Mouse (Mus musculus): Measurements from ENCODE around the gene Ptprg.

DNA sequence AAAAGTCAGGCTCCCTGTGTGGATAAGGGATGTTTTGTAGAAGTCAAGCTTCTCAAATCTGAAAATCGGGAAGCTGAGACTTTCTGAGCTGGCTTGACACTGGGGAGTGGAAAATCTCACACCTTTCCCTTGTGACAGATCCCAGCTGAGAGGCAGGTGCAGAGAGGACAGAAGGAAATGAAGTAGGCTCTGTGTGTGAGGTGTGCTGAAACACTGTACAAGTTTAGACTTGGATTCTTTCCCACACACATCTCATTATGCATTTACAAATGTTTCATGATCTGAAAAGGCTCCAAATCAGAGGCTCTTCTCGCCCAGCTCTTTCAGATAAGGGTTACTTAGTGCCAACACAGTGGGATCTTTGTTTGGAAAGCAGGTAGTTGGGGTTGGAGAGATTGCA, 77.4 kb downstream of the Ptprg start:
- TF ChIP-seq POLR2A (IDR thresholded peaks at IDR 0.05; ENCODE audit: low read depth, low read length) (no peak), CTCF (IDR thresholded peaks at IDR 0.05; ENCODE audit: borderline replicate concordance, insufficient read depth, low read length) (no peak)

All from embryonic fibroblast, embryonic 13.5 days (primary cell).